Mouse (Mus musculus) embryonic stem cell, embryonic (primary cell): ENCODE measurements at regions not wholly inside any gene's neighbourhood (a gene's known extent, or its start where the extent isn't known, plus 50 kb on each side); places are given as distances from the start of the nearest gene placed in this dataset.

Source experiments
- CTCF ChIA-PET, 4 experiments: fragments of 300-600 bp in 2 of 4; fragments of 350-600 bp in 2 of 4; sonication (Branson Sonifier 250); formaldehyde crosslinking; loops; one replicate each; lab custom pipeline; 2022; ENCODE audit warnings: inconsistent platforms in 2 of 4; lab: Charles Lee
- POLR2A ChIA-PET, 4 experiments: fragments of 300-600 bp in 2 of 4; fragments of 350-600 bp in 2 of 4; sonication (Branson Sonifier 250); formaldehyde crosslinking; loops; one replicate each; lab custom pipeline; 2022; ENCODE audit warnings: antibody characterized with exemption in 4 of 4, inconsistent platforms in 1 of 4; lab: Charles Lee

DNA sequence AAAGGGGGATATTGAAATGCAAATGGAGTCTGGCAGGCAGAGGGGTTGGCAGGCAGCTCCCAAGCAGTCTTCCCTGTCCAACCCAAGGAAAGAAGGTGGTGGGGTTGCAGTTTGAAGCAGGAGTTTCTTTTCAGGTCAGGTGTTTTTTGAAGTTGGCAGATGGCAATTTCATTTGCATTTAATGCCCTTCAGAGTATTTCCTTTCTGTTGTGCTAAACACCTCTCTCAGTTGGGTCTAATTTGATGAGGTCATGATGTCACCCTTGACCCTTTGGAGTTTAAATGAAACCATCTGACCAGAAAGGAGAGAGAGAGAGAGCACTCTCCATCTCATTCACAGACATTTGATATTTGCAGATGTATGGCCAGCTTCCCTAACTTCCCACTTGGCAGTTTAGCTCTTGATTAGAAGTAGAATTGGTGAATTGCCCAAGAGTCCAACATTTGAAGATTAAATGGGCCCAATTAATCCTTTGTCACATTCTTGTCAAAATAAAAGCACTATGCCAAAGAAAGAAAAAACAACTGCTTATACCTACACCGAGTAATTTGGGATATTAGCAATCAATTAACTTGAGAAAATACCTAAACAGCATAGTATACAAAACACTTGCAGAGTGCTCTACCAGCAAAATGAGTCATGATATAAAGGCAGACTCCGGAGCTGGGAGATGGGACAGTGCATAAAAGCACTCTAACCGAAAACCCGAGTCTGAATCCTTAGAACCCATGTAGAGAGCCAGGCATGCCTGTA, 111.8 kb upstream of the Rab11fip2 start:
- ChIA-PET POLR2A (no interaction called here), CTCF (no interaction called here)

DNA sequence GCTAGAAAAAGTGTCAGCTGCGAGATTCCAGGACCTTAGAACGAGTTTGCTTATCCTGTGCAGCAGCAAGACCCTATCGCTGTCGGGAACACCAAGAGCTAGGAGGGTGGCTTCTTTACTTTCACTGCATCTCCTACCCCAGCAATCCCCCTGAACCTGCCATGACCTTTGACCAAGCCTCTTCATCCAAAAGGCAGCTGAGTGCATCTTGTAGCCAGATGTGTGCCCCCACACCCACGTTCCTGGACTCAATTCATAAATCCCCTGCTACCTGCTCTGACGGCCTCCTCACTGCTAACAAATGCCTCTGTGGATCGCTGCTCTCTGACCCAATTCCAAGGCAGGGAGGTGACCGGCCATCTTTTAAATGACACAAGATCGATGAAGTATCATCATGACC, 107.7 kb upstream of the Rab11fip2 start:
- ChIA-PET POLR2A (no interaction called here), CTCF (interaction anchor here in 1 of 4 experiments (0.7 kb wide), 1 partner anchor 681 kb away, joined by 4 read pairs; no protein-coding TSS in a partner anchor)

DNA sequence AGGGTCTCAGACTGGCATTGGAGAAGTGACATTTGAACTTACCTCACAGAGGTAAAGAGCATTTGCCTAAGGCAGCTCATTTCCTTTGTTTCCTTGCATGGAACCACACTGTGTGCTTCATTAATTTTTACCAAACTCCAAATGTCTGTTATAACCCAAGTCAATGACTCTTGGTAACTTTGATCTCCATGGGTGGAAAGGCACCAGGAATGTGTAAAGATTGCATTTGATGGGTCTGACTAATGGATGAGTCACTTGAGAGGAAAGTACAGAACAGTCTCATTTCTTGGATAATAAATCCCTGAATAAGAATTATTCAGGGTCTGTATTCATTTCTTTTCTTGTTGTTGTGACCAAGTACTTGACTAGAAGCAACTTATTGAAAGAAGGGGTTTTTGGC, 97.3 kb upstream of the Rab11fip2 start:
- POLR2A ChIA-PET, result no interaction called here
- CTCF ChIA-PET, result interaction anchor here in 1 of 4 experiments (1.0 kb wide), 1 partner anchor 211 kb away, joined by 3 read pairs; no protein-coding TSS in a partner anchor

DNA sequence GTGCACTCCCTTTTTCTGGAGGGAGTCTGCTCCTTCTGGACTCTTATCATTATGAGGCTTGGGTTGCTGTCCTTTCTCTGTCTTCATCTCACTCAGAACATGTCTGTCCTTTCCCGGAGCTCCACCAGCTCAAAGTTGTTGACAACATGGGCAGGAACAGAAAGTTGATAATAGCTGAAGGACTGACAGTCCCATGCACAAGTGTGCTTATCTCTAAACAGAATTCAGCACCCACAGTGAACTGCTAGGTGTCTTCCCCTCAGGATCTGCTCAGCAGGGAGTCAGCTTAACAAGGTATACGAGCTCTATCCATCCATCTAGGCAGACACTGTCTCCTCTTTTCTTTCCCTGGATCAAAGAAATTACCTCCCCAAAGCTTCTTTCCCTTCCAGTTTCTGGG, 89.2 kb upstream of the Rab11fip2 start:
- POLR2A ChIA-PET, result interaction anchor here in 1 of 4 experiments (0.6 kb wide), 1 partner anchor 612 kb away, joined by 6 read pairs; no protein-coding TSS in a partner anchor
- CTCF ChIA-PET, result interaction anchor here in 2 of 4 experiments (0.6 to 0.7 kb wide), 2 partner anchors 29 to 183 kb away, joined by 3 to 6 read pairs; no protein-coding TSS in a partner anchor

DNA sequence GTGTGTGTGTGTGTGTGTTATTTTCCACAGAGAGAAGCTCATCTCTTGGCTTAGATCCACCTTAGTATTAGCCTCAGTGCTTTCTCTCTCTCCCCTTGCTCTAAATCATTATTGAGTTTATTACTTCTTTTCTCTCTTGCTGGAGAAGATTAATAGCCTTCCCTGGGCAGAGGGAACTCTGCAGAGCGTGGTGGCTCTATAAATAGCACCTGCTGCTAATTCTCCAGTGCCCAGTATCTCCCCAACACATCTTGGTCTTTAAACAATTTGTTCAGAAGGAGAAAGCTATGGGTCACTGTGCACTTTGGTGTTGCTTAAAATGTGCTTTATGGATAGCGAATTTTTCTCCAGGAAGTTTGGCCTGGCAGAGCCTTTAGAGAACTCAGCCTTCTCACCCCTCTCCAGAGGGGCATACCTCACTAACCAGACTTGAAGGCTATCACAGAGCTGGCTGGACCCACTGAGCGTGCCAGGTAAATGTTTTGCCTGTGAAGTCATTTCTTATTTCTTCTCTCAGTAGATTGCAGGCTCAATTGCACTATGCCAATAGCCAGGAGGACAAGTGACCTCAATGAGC, 86.8 kb upstream of the Rab11fip2 start:
- ChIA-PET CTCF (no interaction called here), POLR2A (no interaction called here)

DNA sequence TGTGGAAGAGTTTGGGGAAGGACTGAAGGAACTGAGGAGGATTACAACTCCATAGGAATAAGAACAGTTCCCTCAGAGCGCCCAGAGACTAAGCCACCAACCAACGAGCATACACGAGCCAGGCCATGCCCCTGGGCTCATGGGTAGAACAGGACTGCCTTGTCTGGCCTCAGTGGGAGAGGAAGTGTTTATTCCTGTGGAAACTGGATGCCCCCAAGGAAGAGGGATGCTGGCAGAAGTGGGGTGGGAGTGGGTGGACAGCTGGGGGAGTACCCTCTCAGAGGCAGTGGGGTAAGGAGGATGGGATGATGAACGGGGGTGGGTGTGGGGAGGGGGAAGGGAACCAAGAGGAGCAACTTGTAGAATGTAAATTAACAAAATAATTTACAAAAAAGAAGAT, 86.3 kb upstream of the Rab11fip2 start:
- CTCF ChIA-PET, result no interaction called here
- POLR2A ChIA-PET, result interaction anchor here in 1 of 4 experiments (0.6 kb wide), 1 partner anchor 87 kb away, joined by 4 read pairs; no protein-coding TSS in a partner anchor

DNA sequence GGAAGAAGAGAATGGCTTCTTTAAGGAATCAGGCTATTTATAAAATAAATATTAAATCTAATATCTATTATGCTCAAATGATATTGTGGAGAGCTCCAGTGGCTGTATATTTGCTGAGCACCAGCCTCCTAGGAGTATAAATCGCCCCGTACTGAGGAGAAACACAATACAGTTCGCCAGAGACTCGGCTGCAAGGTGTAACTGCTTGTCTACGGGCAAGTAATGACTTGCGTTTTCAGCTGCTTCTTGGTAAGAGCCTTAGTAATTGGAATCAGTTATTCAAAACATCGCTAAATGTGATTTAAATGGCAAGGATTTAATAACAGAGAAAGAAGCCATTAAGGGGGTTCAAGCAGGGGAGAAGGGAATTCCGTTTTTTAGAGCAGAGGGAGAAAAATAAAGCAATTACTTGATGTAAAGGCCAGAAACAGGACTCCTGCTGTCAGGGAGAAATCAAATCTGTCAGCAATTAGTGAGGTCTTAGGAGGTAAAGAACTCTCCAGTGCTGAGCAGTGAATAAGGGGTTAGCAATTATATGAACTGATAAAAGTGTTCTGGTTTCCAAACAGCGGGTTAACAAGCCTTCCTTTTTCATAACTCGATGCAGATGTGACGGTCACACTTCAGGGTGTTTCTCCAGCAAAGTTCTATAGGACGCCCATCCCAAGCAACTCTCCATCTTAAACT, 72.3 kb upstream of the Rab11fip2 start:
- POLR2A ChIA-PET, result no interaction called here
- CTCF ChIA-PET, result no interaction called here

DNA sequence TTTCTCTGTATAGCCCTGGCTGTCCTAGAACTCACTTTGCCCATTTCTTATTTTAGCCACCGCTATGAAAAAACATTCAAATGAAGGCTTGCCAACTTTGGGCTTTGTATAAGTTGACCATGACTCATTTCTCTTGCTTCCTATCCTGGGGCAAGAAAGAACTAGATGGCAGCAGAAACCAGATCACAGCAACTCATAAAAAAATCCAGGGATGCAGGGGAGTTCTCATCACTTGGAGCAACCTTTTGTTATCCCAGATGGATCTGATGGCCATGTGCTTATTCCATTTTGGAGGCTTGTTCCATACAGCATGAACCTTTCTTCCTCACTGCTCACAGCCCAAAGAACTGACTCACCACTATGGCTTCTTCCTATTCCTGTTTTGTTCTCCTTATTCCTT, 52.1 kb upstream of the Rab11fip2 start:
- POLR2A ChIA-PET, result no interaction called here

More for the DNA sequence above, 52.1 kb upstream of the Rab11fip2 start:
- CTCF ChIA-PET, result no interaction called here
